Comparison of ENCODE assay signal across 8 mouse cellular contexts in the genomic region with DNA sequence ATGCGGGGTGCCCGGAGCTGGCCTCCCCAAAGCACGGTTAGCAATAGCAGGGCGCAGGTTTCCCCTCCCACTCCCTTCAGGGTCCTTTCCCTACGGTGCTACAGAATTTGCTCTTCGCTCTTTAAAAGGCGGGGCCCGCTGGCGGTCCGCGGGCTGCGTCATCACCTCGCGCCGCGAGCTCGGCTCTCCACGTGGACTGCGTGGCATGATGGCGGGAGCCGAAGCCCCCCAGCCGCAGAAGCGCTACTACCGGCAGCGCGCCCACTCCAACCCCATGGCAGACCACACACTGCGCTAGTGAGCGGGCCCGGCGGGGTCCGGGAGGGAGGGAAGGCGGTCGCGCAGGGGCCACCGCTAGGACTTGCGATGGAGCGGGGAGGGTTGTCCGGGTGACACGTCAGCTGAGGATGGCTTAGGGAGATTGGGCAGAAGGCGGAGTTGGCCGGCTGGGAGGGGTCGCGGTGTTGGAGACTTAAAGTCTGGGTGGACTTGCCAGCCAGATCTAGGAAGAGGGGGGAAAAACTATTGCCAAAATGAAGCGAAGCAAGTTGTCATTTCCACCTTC. TPM values are rescaled to one million over a fixed set of nuclear protein-coding genes. Genes with fewer than 3 reads are reported as not detected.
DNase-seq lines count a peak whose midpoint lies in the region; ATAC-seq and TF ChIP-seq lines count a peak whose summit lies in the region.

No protein-coding gene starts in this region.

- peaks cover 3 to 18% of the 10 kb centered on the region in 2 experiments for H3K4me1 ChIP-seq in ES-E14 (ENCODE audit: control insufficient read depth in 2 of 2, insufficient read depth in 2 of 2, low read length in 2 of 2, poor library complexity in 1 of 2)
- H3K4me1 ChIP-seq in forebrain, embryonic 16.5 days (replicated peaks; ENCODE audit: control insufficient read depth, insufficient read depth, low read length) = peaks cover 12% of the 10 kb centered on the region
- 0 out of 2 replicates have a peak, but pooled peaks cover 3% of the 10 kb centered on the region for H3K4me1 ChIP-seq in lung, adult 2 months (ENCODE audit: control insufficient read depth, insufficient read depth, low read length)
- peaks cover 19% of the 10 kb centered on the region for H3K4me1 ChIP-seq in neural tube, embryonic 15.5 days

- H3K36me3 ChIP-seq in ES-E14 (ENCODE audit: control insufficient read depth, insufficient read depth, low read length, poor library complexity, severe bottlenecking) = peaks cover 19% of the 10 kb centered on the region
- H3K36me3 ChIP-seq in forebrain, embryonic 16.5 days (ENCODE audit: control insufficient read depth, insufficient read depth) = no peaks in the 10 kb centered on the region
- peaks cover 11% of the 10 kb centered on the region; the same call in 1 of the 2 replicates for H3K36me3 ChIP-seq in neural tube, embryonic 15.5 days

- 0 out of 2 replicates have a peak, but pooled peaks cover 2% of the 10 kb centered on the region for H3K27me3 ChIP-seq in forebrain, embryonic 16.5 days (replicated peaks; ENCODE audit: control insufficient read depth, insufficient read depth, low read length)
- peaks cover 4% of the 10 kb centered on the region; the same call in 1 of the 2 replicates for H3K27me3 ChIP-seq in neural tube, embryonic 15.5 days (replicated peaks)

- under 1% methylated on average over 44 of the region's 44 CpGs for WGBS in forebrain, embryonic 16.5 days
- WGBS in lung, adult 2 months = 1% methylated on average over 44 of the region's 44 CpGs
- under 1% methylated on average over 44 of the region's 44 CpGs for WGBS in neural tube, embryonic 15.5 days

- peak overlapping the region; percentile 87 to 96 for H3K4me3 ChIP-seq in ES-E14 (ENCODE audit: insufficient read depth in 1 of 2, low read depth in 1 of 2, low read length in 2 of 2, poor library complexity in 1 of 2, severe bottlenecking in 1 of 2)
- H3K4me3 ChIP-seq in forebrain, embryonic 16.5 days (replicated peaks; ENCODE audit: low read length) = peak overlapping the region; percentile 64
- peak overlapping the region; percentile 99 for H3K4me3 ChIP-seq in layer of hippocampus, adult 2 months
- H3K4me3 ChIP-seq in lung, adult 2 months (replicated peaks; ENCODE audit: extremely low read depth, low read depth, low read length) = peak overlapping the region; percentile 88
- peak overlapping the region; percentile 62 for H3K4me3 ChIP-seq in neural tube, embryonic 15.5 days (replicated peaks)

- TF ChIP-seq CTCF in layer of hippocampus, adult 2 months (conservative IDR thresholded peaks at IDR 0.05) = peak; percentile 19; the same call in 1 of the 2 replicates
- TF ChIP-seq CTCF in lung, adult 2 months (IDR thresholded peaks at IDR 0.05; ENCODE audit: insufficient read depth, low read length) = no peak

- peak overlapping the region; percentile 97 for H3K4me2 ChIP-seq in forebrain, embryonic 16.5 days (ENCODE audit: low read length)
- H3K4me2 ChIP-seq in neural tube, embryonic 15.5 days = peak overlapping the region; percentile 99

- peak; percentile 88 for ATAC-seq in forebrain, embryonic 16.5 days
- ATAC-seq in neural tube, embryonic 15.5 days (ENCODE audit: low FRiP score) = peak; percentile 87

- DNase-seq in ES-E14 (ENCODE audit: low read depth, low spot score) = peak; percentile 82
- DNase-seq in cerebellum, adult 18-20 months = peak; percentile 82 to 92
- peak; percentile 88 to 95 for DNase-seq in heart, postnatal 36 days
- peak; percentile 88 to 91 for DNase-seq in layer of hippocampus, adult 2 months (ENCODE audit: low spot score in 2 of 2)
- DNase-seq in lung, adult 2 months = peak; percentile 91
- DNase-seq in testis, postnatal 14 days (ENCODE audit: low spot score) = peak; percentile 90

- in situ Hi-C loops in ES-E14 (cut with MboI; ENCODE audit: low sequenced_read_pairs in 2 of 2, unreplicated experiment in 2 of 2) = no loop called here

- TF ChIP-seq POLR2A in lung, adult 2 months (IDR thresholded peaks at IDR 0.05; ENCODE audit: borderline replicate concordance, extremely low read depth, low read depth, low read length) = no peak

- peak overlapping the region; percentile 84 for H3K27ac ChIP-seq in ES-E14 (ENCODE audit: insufficient read depth, low read depth, low read length, poor library complexity, severe bottlenecking)
- no peak overlapping the region for H3K27ac ChIP-seq in forebrain, embryonic 16.5 days (ENCODE audit: low read length)
- peak overlapping the region; percentile 77 for H3K27ac ChIP-seq in layer of hippocampus, adult 2 months
- H3K27ac ChIP-seq in neural tube, embryonic 15.5 days (replicated peaks) = peak overlapping the region; percentile 60

- peak overlapping the region; percentile 95 for H3K9ac ChIP-seq in ES-E14 (ENCODE audit: insufficient read depth, low read depth, low read length, poor library complexity, severe bottlenecking)
- peak overlapping the region; percentile 71 for H3K9ac ChIP-seq in forebrain, embryonic 16.5 days (replicated peaks; ENCODE audit: low read depth, low read length)
- peak overlapping the region; percentile 62 for H3K9ac ChIP-seq in neural tube, embryonic 15.5 days (replicated peaks)

- intact Hi-C loops in heart, postnatal 36 days (cut with DNase I) = no loop called here

- H3K9me3 ChIP-seq in ES-E14 (ENCODE audit: control insufficient read depth, insufficient read depth, low read depth, low read length) = no peaks in the 10 kb centered on the region
- H3K9me3 ChIP-seq in forebrain, embryonic 16.5 days (ENCODE audit: control insufficient read depth, low read length) = no peaks in the 10 kb centered on the region
- no peaks in the 10 kb centered on the region for H3K9me3 ChIP-seq in neural tube, embryonic 15.5 days (replicated peaks)

TF ChIP-seq in ES-E14, 5 proteins besides CTCF, POLR2A, EP300 and RAD21:
- TF ChIP-seq HCFC1 (IDR thresholded peaks at IDR 0.05; ENCODE audit: borderline replicate concordance, insufficient read depth, low read length) (peak; percentile 83), ZNF384 (IDR thresholded peaks at IDR 0.05; ENCODE audit: low read depth, low read length) (no peak), CHD2 (IDR thresholded peaks at IDR 0.05; ENCODE audit: low read depth, low read length) (no peak)

RNA-seq across cellular contexts. Expression of a gene that starts 0.5 kb away (rescaled TPM):
- 0.11 and 0.49 TPM in 2 replicates for total RNA-seq in ES-E14 (2012; rRNA removed)
- 0.11 and 0.18 TPM in 2 replicates for polyA plus RNA-seq in forebrain, embryonic 16.5 days (2015; fragmentation: Nextera tagmentation; extraction: Ambion mirVana)
- not detected for total RNA-seq in heart, postnatal 36 days (2021)
- total RNA-seq in layer of hippocampus, adult 2 months (2021) = under 1 TPM; 0.12 to 0.20 TPM
- 0.17 and 0.38 TPM in 2 replicates for polyA plus RNA-seq in lung, adult 2 months (2012; rRNA removed)
- 0.27 and 0.51 TPM in 2 replicates for polyA plus RNA-seq in neural tube, embryonic 15.5 days (2015; fragmentation: Nextera tagmentation; extraction: Ambion mirVana)

RNA-seq across cellular contexts. Expression of a gene that starts 0.6 kb away (rescaled TPM):
- total RNA-seq in ES-E14 (2012; rRNA removed) = 20.4 and 21.4 TPM in 2 replicates
- polyA plus RNA-seq in forebrain, embryonic 16.5 days (2015; fragmentation: Nextera tagmentation; extraction: Ambion mirVana) = 20.1 and 23.0 TPM in 2 replicates
- total RNA-seq in heart, postnatal 36 days (2021) = 1 to 10 TPM; 7.7 to 7.9 TPM
- total RNA-seq in layer of hippocampus, adult 2 months (2021) = 10 to 100 TPM; 12.7 to 14.0 TPM
- polyA plus RNA-seq in lung, adult 2 months (2012; rRNA removed) = 8.9 and 14.5 TPM in 2 replicates
- 24.3 and 29.6 TPM in 2 replicates for polyA plus RNA-seq in neural tube, embryonic 15.5 days (2015; fragmentation: Nextera tagmentation; extraction: Ambion mirVana)

RNA-seq across cellular contexts. Expression of a gene that starts 6.2 kb away (rescaled TPM):
- 0.40 and 0.74 TPM in 2 replicates for total RNA-seq in ES-E14 (2012; rRNA removed)
- 0.20 and 0.26 TPM in 2 replicates for polyA plus RNA-seq in forebrain, embryonic 16.5 days (2015; fragmentation: Nextera tagmentation; extraction: Ambion mirVana)
- total RNA-seq in heart, postnatal 36 days (2021) = under 1 TPM; 0.14 to 0.31 TPM
- 1 to 10 TPM; 1.0 to 1.1 TPM for total RNA-seq in layer of hippocampus, adult 2 months (2021)
- polyA plus RNA-seq in lung, adult 2 months (2012; rRNA removed) = 0.14 and 0.26 TPM in 2 replicates
- 0.11 and 0.14 TPM in 2 replicates for polyA plus RNA-seq in neural tube, embryonic 15.5 days (2015; fragmentation: Nextera tagmentation; extraction: Ambion mirVana)

RNA-seq across cellular contexts. Expression of a gene that starts 11.2 kb away (rescaled TPM):
- total RNA-seq in ES-E14 (2012; rRNA removed) = 52.8 and 60.9 TPM in 2 replicates
- polyA plus RNA-seq in forebrain, embryonic 16.5 days (2015; fragmentation: Nextera tagmentation; extraction: Ambion mirVana) = 60.8 and 66.0 TPM in 2 replicates
- 10 to 100 TPM; 56.1 to 62.2 TPM for total RNA-seq in heart, postnatal 36 days (2021)
- 10 to 100 TPM; 29.7 to 30.1 TPM for total RNA-seq in layer of hippocampus, adult 2 months (2021)
- 22.4 and 25.1 TPM in 2 replicates for polyA plus RNA-seq in lung, adult 2 months (2012; rRNA removed)
- 66.6 and 71.0 TPM in 2 replicates for polyA plus RNA-seq in neural tube, embryonic 15.5 days (2015; fragmentation: Nextera tagmentation; extraction: Ambion mirVana)

RNA-seq across cellular contexts. Expression of a gene that starts 18.1 kb away (rescaled TPM):
- total RNA-seq in ES-E14 (2012; rRNA removed) = 4.6 and 8.3 TPM in 2 replicates
- polyA plus RNA-seq in forebrain, embryonic 16.5 days (2015; fragmentation: Nextera tagmentation; extraction: Ambion mirVana) = 5.3 and 6.6 TPM in 2 replicates
- total RNA-seq in heart, postnatal 36 days (2021) = 1 to 10 TPM; 2.3 to 2.9 TPM
- total RNA-seq in layer of hippocampus, adult 2 months (2021) = 10 to 100 TPM; 19.8 TPM
- 5.4 and 6.1 TPM in 2 replicates for polyA plus RNA-seq in lung, adult 2 months (2012; rRNA removed)
- 5.9 and 7.4 TPM in 2 replicates for polyA plus RNA-seq in neural tube, embryonic 15.5 days (2015; fragmentation: Nextera tagmentation; extraction: Ambion mirVana)
